In the genomic region with DNA sequence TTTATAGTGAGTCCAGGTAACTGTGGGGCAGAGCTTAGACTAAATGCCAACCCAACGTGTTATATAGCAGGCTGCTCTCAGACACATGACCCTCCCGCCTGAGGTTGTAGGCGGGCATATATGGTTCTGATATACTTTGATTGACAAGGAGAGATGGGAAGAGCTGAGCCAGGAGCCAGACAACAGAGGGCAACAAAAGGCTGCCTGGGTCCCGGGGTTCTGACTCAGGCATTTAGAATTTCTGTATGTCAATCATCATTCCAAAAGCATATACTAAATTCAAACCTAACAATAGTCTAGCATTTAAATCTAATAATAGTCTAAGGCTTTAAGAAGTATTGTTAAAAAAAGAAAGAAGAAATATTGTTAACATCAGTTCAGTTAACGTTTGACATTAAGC, we compare ENCODE assay signal across 19 mouse cellular contexts.
"Had no signal": no experiment of that assay in that cellular context is flagged by ENCODE, and none has a peak within 500 bp of the region (broad histone marks: within the 10 kb centered on the region; RNA-seq: fewer than 3 reads in every experiment).

No protein-coding gene starts in this region.

- H3K27ac ChIP-seq: midbrain, embryonic 10.5 days; midbrain, embryonic 12.5 days; neural tube, embryonic 13.5 days; neural tube, embryonic 15.5 days had no signal

- H3K36me3 ChIP-seq: midbrain, embryonic 10.5 days; midbrain, embryonic 12.5 days; neural tube, embryonic 13.5 days; neural tube, embryonic 15.5 days had no signal

- ATAC-seq: midbrain, embryonic 16.5 days had no signal

- H3K4me1 ChIP-seq: midbrain, embryonic 10.5 days; midbrain, embryonic 12.5 days; neural tube, embryonic 13.5 days; neural tube, embryonic 15.5 days had no signal

- H3K4me2 ChIP-seq: lung, embryonic 14.5 days; midbrain, embryonic 12.5 days; neural tube, embryonic 13.5 days; neural tube, embryonic 15.5 days had no signal

- DNase-seq: lung, adult 18-20 months; lung, embryonic 14.5 days; lung, postnatal 10 days; lung, postnatal 4 days; midbrain, embryonic 14.5 days; retina, postnatal 1 day; right cerebral cortex, adult 18-20 months; right cerebral cortex, postnatal 25 days; right cerebral cortex, postnatal 4 days; spleen, adult 18-20 months; thymus, adult 2 months; thymus, postnatal 25 days; thymus, postnatal 4 days had no signal

- H3K9ac ChIP-seq: lung, embryonic 14.5 days; midbrain, embryonic 12.5 days; neural tube, embryonic 13.5 days; neural tube, embryonic 15.5 days had no signal

- H3K4me3 ChIP-seq: midbrain, embryonic 10.5 days; midbrain, embryonic 12.5 days; myocyte; neural tube, embryonic 13.5 days; neural tube, embryonic 15.5 days had no signal

- H3K9me3 ChIP-seq: midbrain, embryonic 10.5 days; midbrain, embryonic 12.5 days; neural tube, embryonic 13.5 days; neural tube, embryonic 15.5 days had no signal

- H3K27me3 ChIP-seq: neural tube, embryonic 13.5 days; neural tube, embryonic 15.5 days had no signal
